Mouse (Mus musculus) liver, adult 2 months (tissue): ENCODE measurements at regions not wholly inside any gene's neighbourhood (a gene's known extent, or its start where the extent isn't known, plus 50 kb on each side); places are given as distances from the start of the nearest gene placed in this dataset.

Source experiments
- CTCF ChIP-seq: fragments of 200-500 bp; IDR thresholded peaks from 2 replicates; pipeline ENCODE4 v1.5.1; 2011; ENCODE audit warnings: low read depth, low read length, control low read depth
- POLR2A ChIP-seq: fragments of 200-500 bp; IDR thresholded peaks from 2 replicates; pipeline ENCODE4 v1.6.1; 2011; ENCODE audit warnings: low read length, control low read depth; ENCODE audit not compliant: insufficient read depth; ENCODE audit errors: extremely low read depth

DNA sequence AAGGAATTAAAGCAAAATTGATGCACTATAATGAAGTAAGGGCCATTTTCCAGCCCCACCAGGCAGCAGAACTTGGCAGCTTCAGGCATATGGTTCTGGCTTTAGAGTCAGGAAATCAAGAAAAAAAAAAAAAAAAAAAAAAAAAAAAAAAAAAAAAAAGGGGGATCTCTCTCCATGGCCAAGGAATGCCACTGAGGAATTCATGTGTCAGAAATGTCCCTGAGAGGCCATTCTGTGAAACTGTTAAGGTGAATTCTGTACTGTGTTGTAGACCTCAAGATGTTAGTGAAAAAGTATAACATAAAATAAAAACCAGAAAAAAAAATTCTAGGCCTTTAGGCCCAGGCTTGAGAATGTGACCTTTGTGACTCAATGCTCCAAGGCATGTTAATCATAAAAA is 632.7 kb upstream of the Vrk2 start:
- TF ChIP-seq CTCF (no peak), POLR2A (no peak)
